Mouse (Mus musculus): ENCODE measurements at regions not wholly inside any gene's neighbourhood (a gene's known extent, or its start where the extent isn't known, plus 50 kb on each side); places are given as distances from the start of the nearest gene placed in this dataset.

DNA sequence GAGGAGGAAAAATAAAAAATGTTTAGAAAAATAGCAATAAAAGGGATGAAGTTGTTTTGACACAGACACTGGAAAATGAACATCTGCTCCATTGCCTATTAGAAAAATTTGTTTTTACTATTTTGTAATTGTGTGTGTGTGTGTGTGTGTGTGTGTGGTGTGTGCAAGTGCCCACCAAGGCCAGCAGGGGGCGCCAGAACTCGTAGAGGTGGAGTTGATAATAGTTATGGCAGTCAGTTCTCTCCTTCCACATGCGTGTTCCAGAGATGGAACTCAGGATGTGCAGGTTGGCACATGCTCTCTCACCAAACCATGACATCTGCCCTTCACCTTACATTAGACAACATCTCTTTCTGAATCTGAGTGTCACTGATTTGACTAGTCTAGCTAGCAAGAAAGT, 123.9 kb upstream of the March11 start:
- no peak overlapping the region for H3K4me3 ChIP-seq (ENCODE audit: control insufficient read depth, low read depth, low read length)
- H3K4me1 ChIP-seq (ENCODE audit: control insufficient read depth, insufficient read depth, low read length): no peaks in the 10 kb centered on the region
- TF ChIP-seq CTCF (IDR thresholded peaks at IDR 0.05; ENCODE audit: control insufficient read depth, insufficient read depth, insufficient replicate concordance, low read depth, low read length) (peak; percentile 45; the same call in 1 of the 2 replicates), POLR2A (IDR thresholded peaks at IDR 0.05; ENCODE audit: control insufficient read depth, low read depth, low read length) (no peak)
- no peaks in the 10 kb centered on the region for H3K27me3 ChIP-seq (ENCODE audit: control insufficient read depth, insufficient read depth, low read length)
- no peaks in the 10 kb centered on the region for H3K36me3 ChIP-seq (ENCODE audit: control insufficient read depth, insufficient read depth, low read length)
- H3K27ac ChIP-seq (ENCODE audit: control insufficient read depth, insufficient read depth, low read depth, low read length): no peak overlapping the region

DNA sequence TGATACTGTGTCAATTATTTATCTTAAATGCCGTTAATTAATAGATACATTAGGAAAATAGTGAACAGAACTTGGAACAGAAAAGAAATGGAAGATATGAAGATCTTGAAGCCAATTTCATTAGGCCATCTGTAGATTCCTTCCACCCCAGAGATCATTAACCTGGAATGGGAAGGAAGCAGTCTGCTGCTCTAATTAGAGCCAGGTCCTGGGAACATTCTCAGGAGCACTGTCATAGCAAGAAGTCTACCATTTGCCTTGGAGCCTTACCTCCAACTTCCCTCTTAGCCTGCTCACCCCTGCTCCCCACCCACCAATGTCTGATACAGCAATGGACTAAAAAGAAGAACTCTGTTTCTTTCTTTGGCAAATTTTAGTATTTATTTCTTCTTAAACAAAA, 113.3 kb upstream of the March11 start:
- no peaks in the 10 kb centered on the region for H3K36me3 ChIP-seq (ENCODE audit: control insufficient read depth, insufficient read depth, low read length)
- H3K27me3 ChIP-seq (ENCODE audit: control insufficient read depth, insufficient read depth, low read length): no peaks in the 10 kb centered on the region
- H3K4me3 ChIP-seq (ENCODE audit: control insufficient read depth, low read depth, low read length): no peak overlapping the region
- no peaks in the 10 kb centered on the region for H3K4me1 ChIP-seq (ENCODE audit: control insufficient read depth, insufficient read depth, low read length)
- TF ChIP-seq CTCF (IDR thresholded peaks at IDR 0.05; ENCODE audit: control insufficient read depth, insufficient read depth, insufficient replicate concordance, low read depth, low read length) (no peak), POLR2A (IDR thresholded peaks at IDR 0.05; ENCODE audit: control insufficient read depth, low read depth, low read length) (no peak)
- no peak overlapping the region for H3K27ac ChIP-seq (ENCODE audit: control insufficient read depth, insufficient read depth, low read depth, low read length)

DNA sequence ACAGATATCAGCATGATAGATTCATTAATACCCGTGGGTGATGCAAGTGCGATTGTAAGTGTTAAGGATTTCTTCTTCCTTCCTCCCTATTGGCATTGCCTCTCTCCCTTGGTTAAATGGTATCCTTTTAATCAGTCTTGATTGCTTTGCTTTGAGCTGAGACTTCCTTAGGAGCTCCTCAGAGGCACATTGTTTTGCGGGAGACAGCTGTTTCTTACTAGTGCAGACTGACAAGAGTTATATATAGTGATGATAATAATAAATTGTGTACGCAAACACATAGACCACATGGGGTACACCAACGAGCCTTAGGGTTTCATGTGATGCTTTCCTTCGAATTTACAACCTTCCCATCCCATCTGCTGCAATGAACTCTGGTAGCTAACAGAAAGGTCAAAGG, 102.0 kb upstream of the March11 start:
- TF ChIP-seq CTCF (IDR thresholded peaks at IDR 0.05; ENCODE audit: control insufficient read depth, insufficient read depth, insufficient replicate concordance, low read depth, low read length) (no peak), POLR2A (IDR thresholded peaks at IDR 0.05; ENCODE audit: control insufficient read depth, low read depth, low read length) (no peak)
- Histone ChIP-seq H3K36me3 (ENCODE audit: control insufficient read depth, insufficient read depth, low read length) (no peaks in the 10 kb centered on the region), H3K27ac (ENCODE audit: control insufficient read depth, insufficient read depth, low read depth, low read length) (no peak overlapping the region), H3K4me1 (ENCODE audit: control insufficient read depth, insufficient read depth, low read length) (no peaks in the 10 kb centered on the region), H3K27me3 (ENCODE audit: control insufficient read depth, insufficient read depth, low read length) (no peaks in the 10 kb centered on the region), H3K4me3 (ENCODE audit: control insufficient read depth, low read depth, low read length) (no peak overlapping the region)

DNA sequence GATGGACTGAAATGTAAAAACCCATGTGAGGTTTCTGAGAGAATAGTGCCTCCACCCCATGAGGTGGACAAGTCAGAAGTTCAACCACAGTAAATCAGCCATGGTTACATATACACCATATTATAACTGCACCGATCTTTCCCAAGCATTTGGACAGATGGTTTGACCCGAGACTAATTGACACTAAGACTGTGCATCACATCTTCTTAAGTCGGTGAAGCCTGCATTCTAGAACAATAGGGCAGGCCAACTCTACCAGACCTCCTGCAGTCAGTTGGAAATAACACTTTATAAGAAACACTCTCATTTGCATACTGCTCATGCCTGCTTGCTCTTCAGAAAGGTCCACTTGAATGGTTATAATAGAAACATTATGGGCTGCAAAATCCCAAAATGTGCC, 88.0 kb upstream of the March11 start:
- Histone ChIP-seq H3K4me3 (ENCODE audit: control insufficient read depth, low read depth, low read length) (no peak overlapping the region), H3K36me3 (ENCODE audit: control insufficient read depth, insufficient read depth, low read length) (no peaks in the 10 kb centered on the region), H3K4me1 (ENCODE audit: control insufficient read depth, insufficient read depth, low read length) (no peaks in the 10 kb centered on the region), H3K27me3 (ENCODE audit: control insufficient read depth, insufficient read depth, low read length) (no peaks in the 10 kb centered on the region), H3K27ac (ENCODE audit: control insufficient read depth, insufficient read depth, low read depth, low read length) (no peak overlapping the region)
- TF ChIP-seq CTCF (IDR thresholded peaks at IDR 0.05; ENCODE audit: control insufficient read depth, insufficient read depth, insufficient replicate concordance, low read depth, low read length) (no peak), POLR2A (IDR thresholded peaks at IDR 0.05; ENCODE audit: control insufficient read depth, low read depth, low read length) (no peak)

DNA sequence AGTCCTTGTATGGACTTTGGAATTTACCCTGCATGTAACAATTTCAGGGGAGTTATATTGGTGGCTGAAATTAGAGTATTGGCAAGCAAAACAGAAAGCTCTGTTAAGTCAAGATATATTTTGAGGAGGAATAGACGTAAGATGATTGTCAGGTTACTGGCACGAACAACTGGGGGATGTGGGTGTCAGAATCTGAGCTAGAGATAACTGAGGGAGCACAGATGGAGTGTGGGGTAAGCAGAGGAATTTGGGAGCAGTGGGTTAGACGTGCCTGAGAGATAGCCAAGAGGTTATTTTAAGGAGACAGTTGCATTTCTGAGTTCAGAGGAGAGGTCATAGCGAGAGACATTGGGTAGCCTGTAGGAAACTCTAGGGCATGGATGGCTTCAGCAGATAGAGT, 80.2 kb upstream of the March11 start:
- no peak overlapping the region for H3K27ac ChIP-seq (ENCODE audit: control insufficient read depth, insufficient read depth, low read depth, low read length)
- no peak overlapping the region for H3K4me3 ChIP-seq (ENCODE audit: control insufficient read depth, low read depth, low read length)
- H3K27me3 ChIP-seq (ENCODE audit: control insufficient read depth, insufficient read depth, low read length): no peaks in the 10 kb centered on the region
- H3K4me1 ChIP-seq (ENCODE audit: control insufficient read depth, insufficient read depth, low read length): no peaks in the 10 kb centered on the region
- TF ChIP-seq CTCF (IDR thresholded peaks at IDR 0.05; ENCODE audit: control insufficient read depth, insufficient read depth, insufficient replicate concordance, low read depth, low read length) (no peak), POLR2A (IDR thresholded peaks at IDR 0.05; ENCODE audit: control insufficient read depth, low read depth, low read length) (no peak)
- H3K36me3 ChIP-seq (ENCODE audit: control insufficient read depth, insufficient read depth, low read length): no peaks in the 10 kb centered on the region
